Comparison of ENCODE assay signal across 8 mouse cellular contexts in genomic region chr6:122670201-122670551, GRCm38 (mm10). TPM values are rescaled to one million over a fixed set of nuclear protein-coding genes. Genes with fewer than 3 reads are reported as not detected.
DNase-seq lines count a peak whose midpoint lies in the region; ATAC-seq and TF ChIP-seq lines count a peak whose summit lies in the region.

No protein-coding gene starts in this region.

- H3K9ac ChIP-seq in heart, postnatal 0 days (replicated peaks; ENCODE audit: low read depth, low read length) = no peak overlapping the region
- H3K9ac ChIP-seq in forebrain, postnatal 0 days = peak overlapping the region; percentile 57; the same call in 1 of the 2 replicates
- peak overlapping the region; percentile 34 for H3K9ac ChIP-seq in midbrain, embryonic 14.5 days (replicated peaks; ENCODE audit: low read length)

- H3K27ac ChIP-seq in heart, postnatal 0 days (ENCODE audit: low read depth) = no peak overlapping the region
- H3K27ac ChIP-seq in forebrain, postnatal 0 days (ENCODE audit: low read depth, low read length) = peak overlapping the region; percentile 54; the same call in 1 of the 2 replicates
- peak overlapping the region; percentile 67 for H3K27ac ChIP-seq in midbrain, embryonic 14.5 days (replicated peaks; ENCODE audit: low read depth, low read length)

- peaks cover 10% of the 10 kb centered on the region; the same call in 1 of the 2 replicates for H3K4me1 ChIP-seq in heart, postnatal 0 days (ENCODE audit: control insufficient read depth, insufficient read depth)
- H3K4me1 ChIP-seq in forebrain, postnatal 0 days (ENCODE audit: insufficient read depth) = 0 out of 2 replicates have a peak, but pooled peaks cover 3% of the 10 kb centered on the region
- no peaks in the 10 kb centered on the region for H3K4me1 ChIP-seq in midbrain, embryonic 14.5 days (ENCODE audit: control insufficient read depth, insufficient read depth, low read length)

- no peaks in the 10 kb centered on the region for H3K9me3 ChIP-seq in heart, postnatal 0 days (replicated peaks; ENCODE audit: control insufficient read depth, low read length)
- H3K9me3 ChIP-seq in forebrain, postnatal 0 days (ENCODE audit: low read length) = no peaks in the 10 kb centered on the region
- H3K9me3 ChIP-seq in midbrain, embryonic 14.5 days (ENCODE audit: control insufficient read depth, low read length) = no peaks in the 10 kb centered on the region

- TF ChIP-seq CTCF in heart, postnatal 0 days (IDR thresholded peaks at IDR 0.05; ENCODE audit: low read depth) = no peak
- TF ChIP-seq CTCF in forebrain, postnatal 0 days (IDR thresholded peaks at IDR 0.05; ENCODE audit: low read depth) = no peak

- 42% methylated on average over 10 of the region's 10 CpGs for WGBS in heart, postnatal 0 days
- 14% methylated on average over 10 of the region's 10 CpGs for WGBS in forebrain, postnatal 0 days
- 14% methylated on average over 10 of the region's 10 CpGs for WGBS in midbrain, embryonic 14.5 days

- ATAC-seq in heart, postnatal 0 days (ENCODE audit: insufficient read depth, low read depth) = no peak
- peak; percentile 36 for ATAC-seq in forebrain, postnatal 0 days
- peak; percentile 18; the same call in 1 of the 2 replicates for ATAC-seq in midbrain, embryonic 14.5 days (ENCODE audit: low FRiP score, low TSS enrichment)

- no peak for TF ChIP-seq EP300 in heart, postnatal 0 days (IDR thresholded peaks at IDR 0.05; ENCODE audit: low read depth)

- H3K36me3 ChIP-seq in heart, postnatal 0 days (replicated peaks; ENCODE audit: control insufficient read depth, insufficient read depth, low read length) = no peaks in the 10 kb centered on the region
- no peaks in the 10 kb centered on the region for H3K36me3 ChIP-seq in forebrain, postnatal 0 days (ENCODE audit: insufficient read depth)
- no peaks in the 10 kb centered on the region for H3K36me3 ChIP-seq in midbrain, embryonic 14.5 days (ENCODE audit: control insufficient read depth, insufficient read depth, low read length)

- no peak for DNase-seq in heart, postnatal 0 days (ENCODE audit: low spot score)
- DNase-seq in heart, postnatal 14 days = no peak
- DNase-seq in cerebellum, adult 11-12 months = peak; percentile 21
- DNase-seq in forebrain, postnatal 0 days = peak; percentile 56
- DNase-seq in midbrain, embryonic 14.5 days = peak; percentile 67
- DNase-seq in adipocyte (ENCODE audit: low spot score) = no peak
- no peak for DNase-seq in yolk sac, embryonic 10.5 days (ENCODE audit: low spot score)
- DNase-seq in layer of hippocampus, adult 9-11 months = no peak

- H3K4me2 ChIP-seq in heart, postnatal 0 days (ENCODE audit: low read depth, low read length) = peak overlapping the region; percentile 68
- H3K4me2 ChIP-seq in forebrain, postnatal 0 days (ENCODE audit: low read depth) = peak overlapping the region; percentile 55
- H3K4me2 ChIP-seq in midbrain, embryonic 14.5 days (ENCODE audit: low read length) = peak overlapping the region; percentile 56

- intact Hi-C loops in heart, postnatal 14 days (cut with DNase I) = no loop called here

- no peak overlapping the region for H3K4me3 ChIP-seq in heart, postnatal 0 days (ENCODE audit: low read depth, low read length)
- H3K4me3 ChIP-seq in forebrain, postnatal 0 days (ENCODE audit: low read depth, low read length) = peak overlapping the region; percentile 48
- H3K4me3 ChIP-seq in midbrain, embryonic 14.5 days (replicated peaks; ENCODE audit: low read depth, low read length) = peak overlapping the region; percentile 37

- H3K27me3 ChIP-seq in heart, postnatal 0 days (ENCODE audit: control insufficient read depth, insufficient read depth, low read length) = no peaks in the 10 kb centered on the region
- H3K27me3 ChIP-seq in forebrain, postnatal 0 days (ENCODE audit: insufficient read depth, low read length) = no peaks in the 10 kb centered on the region
- no peaks in the 10 kb centered on the region for H3K27me3 ChIP-seq in midbrain, embryonic 14.5 days (ENCODE audit: control insufficient read depth, insufficient read depth, low read length)

RNA-seq across cellular contexts. Expression of gene Nanog, which starts 37.1 kb away (rescaled TPM):
- total RNA-seq in heart, postnatal 0 days (2014; rRNA removed; ENCODE audit: low replicate concordance) = 0.73 and 1.3 TPM in 2 replicates
- 0.47 and 0.61 TPM in 2 replicates for polyA plus RNA-seq in heart, postnatal 0 days (2015; fragmentation: Nextera tagmentation; extraction: Ambion mirVana)
- not detected for total RNA-seq in heart, postnatal 14 days (2021)
- not detected in 2 replicates for total RNA-seq in forebrain, postnatal 0 days (2014; rRNA removed)
- 0.07 TPM in 1 of 2 replicates, not detected in the other for polyA plus RNA-seq in forebrain, postnatal 0 days (2015; fragmentation: Nextera tagmentation; extraction: Ambion mirVana)
- polyA plus RNA-seq in midbrain, embryonic 14.5 days (2014; fragmentation: Nextera tagmentation; extraction: Ambion mirVana) = 0.11 TPM in 1 of 2 replicates, not detected in the other

RNA-seq across cellular contexts. Expression of gene Dppa3, which starts 44.0 kb away (rescaled TPM):
- not detected in 2 replicates for total RNA-seq in heart, postnatal 0 days (2014; rRNA removed; ENCODE audit: low replicate concordance)
- 0.18 and 0.41 TPM in 2 replicates for polyA plus RNA-seq in heart, postnatal 0 days (2015; fragmentation: Nextera tagmentation; extraction: Ambion mirVana)
- total RNA-seq in heart, postnatal 14 days (2021) = not detected
- total RNA-seq in forebrain, postnatal 0 days (2014; rRNA removed) = not detected in 2 replicates
- polyA plus RNA-seq in forebrain, postnatal 0 days (2015; fragmentation: Nextera tagmentation; extraction: Ambion mirVana) = not detected in 2 replicates
- polyA plus RNA-seq in midbrain, embryonic 14.5 days (2014; fragmentation: Nextera tagmentation; extraction: Ambion mirVana) = not detected in 2 replicates

Comparison
In these comparisons a context has a peak if more than half of its experiments do, and no peak if none do; other contexts are left out.
1. DNase-seq: peak in cerebellum, adult 11-12 months (single experiment), forebrain, postnatal 0 days (single experiment) and midbrain, embryonic 14.5 days (single experiment); none in heart, postnatal 0 days (single experiment), heart, postnatal 14 days (0 of 2), adipocyte (single experiment), yolk sac, embryonic 10.5 days (single experiment) and layer of hippocampus, adult 9-11 months (single experiment).
2. Peak in every context shown above with its lines, with median percentiles within 50 percentile points of each other: H3K4me2 ChIP-seq.